Mouse (Mus musculus) adrenal gland, postnatal 36 days (tissue): ENCODE measurements around the gene Gna14. TPM values are rescaled to one million over a fixed set of nuclear protein-coding genes. Genes with fewer than 3 reads are reported as not detected.

Experiments
- DNase-seq, 2 experiments: peaks; one replicate each; pipeline ENCODE4 v3.0.0; 2021; ENCODE audit warnings: mixed read lengths in 1 of 2
- total RNA-seq, 2 experiments: library from RNA; stranded (reverse); gene quantifications; 2 replicates each; pipeline ENCODE4 v1.2.3; 2021

The Gna14 gene
- total RNA-seq, 2 experiments from 2014 or later, result 33.6 to 50.6 TPM

GRCm38 (mm10) chr19:16593256-16593974, 157.9 kb downstream of the Gna14 start:
- peak; percentile 83 to 86 for DNase-seq

- no peak for DNase-seq
Measured at GRCm38 (mm10) chr19:16593975-16594317, 158.4 kb downstream of the Gna14 start.

GRCm38 (mm10) chr19:16597216-16597615, 161.7 kb downstream of the Gna14 start:
- peak; percentile 34 to 38 for DNase-seq

- no peak for DNase-seq
Measured at GRCm38 (mm10) chr19:16598653-16599297, 163.2 kb downstream of the Gna14 start.

- peak; percentile 58 to 76 for DNase-seq
Measured at GRCm38 (mm10) chr19:16599298-16599970, 163.9 kb downstream of the Gna14 start.

- DNase-seq, result no peak
Measured at GRCm38 (mm10) chr19:16602026-16602425, 166.5 kb downstream of the Gna14 start.

GRCm38 (mm10) chr19:16607634-16608033, 172.1 kb downstream of the Gna14 start:
- DNase-seq, result no peak

GRCm38 (mm10) chr19:16623154-16623553, 187.6 kb downstream of the Gna14 start:
- no peak for DNase-seq

GRCm38 (mm10) chr19:16624994-16625393, 189.4 kb downstream of the Gna14 start:
- no peak for DNase-seq

- DNase-seq, result peak in 1 of 2 experiments; percentile 2
Measured at GRCm38 (mm10) chr19:16625610-16626395, 190.2 kb downstream of the Gna14 start.
